Mouse (Mus musculus): ENCODE data around the gene Amd1. TPM values are rescaled to one million over a fixed set of nuclear protein-coding genes. Genes with fewer than 3 reads are reported as not detected.

The Amd1 gene
- polyA plus RNA-seq, 1 experiment from 2014 or later, result 29.1 TPM

DNA sequence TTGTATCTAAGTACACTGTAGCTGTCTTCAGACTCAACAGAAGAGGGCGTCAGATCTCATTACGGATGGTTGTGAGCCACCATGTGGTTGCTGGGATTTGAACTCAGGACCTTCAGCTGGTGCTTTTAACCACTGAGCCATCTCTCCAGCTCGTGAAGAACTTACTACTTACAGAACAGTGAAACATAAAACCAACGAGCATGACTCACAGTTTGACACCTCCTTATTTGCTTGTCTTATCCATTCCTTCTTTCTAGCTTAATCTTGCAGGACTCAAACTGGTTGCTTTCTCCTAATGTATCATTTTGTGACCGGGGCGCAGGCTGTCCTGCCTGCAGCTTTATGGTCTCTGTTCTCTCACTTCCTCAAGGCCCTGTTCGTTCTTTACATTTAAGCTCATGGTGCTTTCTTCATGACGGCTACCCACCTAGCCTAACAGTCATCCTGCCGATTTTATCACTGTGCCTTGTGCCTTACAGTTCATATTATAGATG, 45.5 kb upstream of the Amd1 start:
- ATAC-seq (no peak), DNase-seq (no peak)
- no peak for TF ChIP-seq EP300 (IDR thresholded peaks at IDR 0.05; ENCODE audit: low read depth)
- TF ChIP-seq CTCF (IDR thresholded peaks at IDR 0.05; ENCODE audit: low read depth), result peak; percentile 27
- H3K4me2 ChIP-seq (ENCODE audit: low read depth, low read length), result peak overlapping the region; percentile 87
- peaks cover 7% of the 10 kb centered on the region for H3K4me1 ChIP-seq (ENCODE audit: insufficient read depth)
- H3K4me3 ChIP-seq (ENCODE audit: low read depth, low read length), result peak overlapping the region; percentile 94; the same call in 1 of the 2 replicates
- no peaks in the 10 kb centered on the region for H3K36me3 ChIP-seq (replicated peaks; ENCODE audit: insufficient read depth, low read length)
- 53% methylated on average over 9 of the region's 9 CpGs for WGBS (ENCODE audit: insufficient replicate concordance)
- no peaks in the 10 kb centered on the region for H3K27me3 ChIP-seq (ENCODE audit: insufficient read depth, low read length)
- H3K9me3 ChIP-seq (ENCODE audit: low read length), result no peaks in the 10 kb centered on the region
- H3K27ac ChIP-seq (ENCODE audit: low read depth), result peak overlapping the region; percentile 100
- H3K9ac ChIP-seq (replicated peaks), result peak overlapping the region; percentile 91

DNA sequence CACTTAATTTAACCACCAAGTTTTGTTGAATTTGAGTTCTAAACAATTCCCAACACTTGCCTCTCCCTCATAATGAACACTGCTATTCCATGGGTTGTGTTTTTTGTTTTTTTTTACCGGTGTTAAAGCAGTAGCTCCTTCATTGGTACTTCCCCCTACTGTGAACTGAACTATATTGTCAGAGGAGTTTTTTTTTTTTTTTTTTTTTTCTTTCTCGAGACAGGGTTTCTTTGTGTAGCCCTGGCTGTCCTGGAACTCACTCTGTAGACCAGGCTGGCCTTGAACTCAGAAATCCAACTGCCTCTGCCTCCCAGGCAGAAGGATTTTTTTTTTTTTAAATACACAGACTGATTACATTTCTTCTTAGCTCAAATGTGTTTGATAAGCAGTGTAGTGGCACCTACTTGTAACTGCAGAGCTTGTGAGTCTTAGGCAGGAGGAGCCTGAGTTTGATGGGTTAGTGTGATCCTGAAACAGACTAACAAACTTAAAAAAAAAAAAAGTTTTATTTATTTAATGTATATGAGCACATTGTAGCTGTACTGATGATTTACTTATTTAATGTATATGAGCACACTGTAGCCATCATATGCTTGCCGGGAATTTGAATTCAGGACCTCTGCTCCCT, 44.9 kb upstream of the Amd1 start:
- 59% methylated on average over 3 of the region's 3 CpGs for WGBS (ENCODE audit: insufficient replicate concordance)
- no peaks in the 10 kb centered on the region for H3K9me3 ChIP-seq (ENCODE audit: low read length)
- no peaks in the 10 kb centered on the region for H3K36me3 ChIP-seq (replicated peaks; ENCODE audit: insufficient read depth, low read length)
- H3K4me2 ChIP-seq (ENCODE audit: low read depth, low read length), result no peak overlapping the region
- no peak overlapping the region for H3K9ac ChIP-seq (replicated peaks)
- H3K4me3 ChIP-seq (ENCODE audit: low read depth, low read length), result no peak overlapping the region
- H3K4me1 ChIP-seq (ENCODE audit: insufficient read depth), result peaks cover 7% of the 10 kb centered on the region
- no peak for ATAC-seq
- DNase-seq, result no peak
- H3K27me3 ChIP-seq (ENCODE audit: insufficient read depth, low read length), result no peaks in the 10 kb centered on the region
- no peak overlapping the region for H3K27ac ChIP-seq (ENCODE audit: low read depth)
- TF ChIP-seq CTCF (IDR thresholded peaks at IDR 0.05; ENCODE audit: low read depth) (no peak), EP300 (IDR thresholded peaks at IDR 0.05; ENCODE audit: low read depth) (no peak)

DNA sequence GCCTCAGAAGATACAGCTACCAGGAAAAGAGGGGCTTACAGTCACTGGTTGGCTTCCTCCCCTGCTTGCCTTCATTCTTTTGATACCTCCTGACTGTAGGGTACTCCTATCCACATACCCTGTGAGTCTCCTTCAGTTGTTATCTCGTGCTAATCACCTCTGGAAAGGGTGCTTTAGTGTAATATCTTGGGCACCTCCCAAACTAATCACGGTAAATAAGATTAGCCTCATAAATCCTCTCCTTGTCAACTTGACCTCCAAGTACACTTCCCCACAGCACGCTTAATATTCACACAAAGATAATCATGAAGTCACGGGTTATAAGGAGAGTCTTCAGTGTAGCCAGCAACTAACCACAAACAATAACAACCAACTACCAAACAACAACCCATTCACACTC, 40.0 kb upstream of the Amd1 start:
- no peak for ATAC-seq
- TF ChIP-seq CTCF (IDR thresholded peaks at IDR 0.05; ENCODE audit: low read depth), result no peak
- no peak for TF ChIP-seq EP300 (IDR thresholded peaks at IDR 0.05; ENCODE audit: low read depth)
- H3K4me2 ChIP-seq (ENCODE audit: low read depth, low read length), result no peak overlapping the region
- H3K4me3 ChIP-seq (ENCODE audit: low read depth, low read length), result no peak overlapping the region
- no peaks in the 10 kb centered on the region for H3K27me3 ChIP-seq (ENCODE audit: insufficient read depth, low read length)
- WGBS (ENCODE audit: insufficient replicate concordance), result 53% methylated on average over 4 of the region's 4 CpGs
- no peak overlapping the region for H3K9ac ChIP-seq (replicated peaks)
- no peaks in the 10 kb centered on the region for H3K36me3 ChIP-seq (replicated peaks; ENCODE audit: insufficient read depth, low read length)
- no peaks in the 10 kb centered on the region for H3K4me1 ChIP-seq (ENCODE audit: insufficient read depth)
- no peak overlapping the region for H3K27ac ChIP-seq (ENCODE audit: low read depth)
- 0 out of 2 replicates have a peak, but pooled peaks cover 3% of the 10 kb centered on the region for H3K9me3 ChIP-seq (ENCODE audit: low read length)
- DNase-seq, result no peak

DNA sequence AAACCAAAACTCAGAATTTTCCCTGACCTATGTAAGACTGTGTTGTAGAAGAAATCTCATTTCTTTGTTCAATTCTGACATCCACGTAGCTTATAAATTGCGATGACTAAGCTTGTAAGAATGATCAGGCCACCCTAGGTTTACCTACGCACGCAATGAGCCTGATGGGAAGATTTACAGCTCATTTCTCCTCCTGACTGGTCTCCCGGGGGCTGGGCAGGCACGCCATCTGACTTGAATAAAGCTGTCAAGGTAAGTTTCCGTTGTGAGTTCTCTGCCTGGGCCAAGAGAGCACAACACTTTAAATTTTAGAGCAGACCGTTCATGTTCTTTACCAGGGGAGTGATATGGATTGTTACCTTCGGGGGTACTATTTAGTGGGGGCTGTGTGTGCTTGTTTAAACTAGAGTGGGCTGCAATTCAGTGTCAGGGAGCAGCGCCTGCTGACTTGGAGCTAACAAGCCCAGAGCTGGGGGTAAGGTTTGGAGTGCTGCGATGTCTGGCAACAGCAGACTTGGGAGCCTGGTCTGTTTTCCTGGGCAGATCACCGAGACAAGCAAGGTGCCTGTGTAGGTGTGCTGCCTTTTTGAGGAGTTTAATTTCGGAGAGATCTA, 37.5 kb upstream of the Amd1 start, which contains the start of gene Cdk19:
Gene Cdk19 (plus strand): TSS at position 214 of the 614 bp plus-strand sequence.
- H3K36me3 ChIP-seq (replicated peaks; ENCODE audit: insufficient read depth, low read length), result no peaks in the 10 kb centered on the region
- WGBS (ENCODE audit: insufficient replicate concordance), result 57% methylated on average over 13 of the region's 13 CpGs
- TF ChIP-seq EP300 (IDR thresholded peaks at IDR 0.05; ENCODE audit: low read depth) (no peak), CTCF (IDR thresholded peaks at IDR 0.05; ENCODE audit: low read depth) (no peak)

DNA sequence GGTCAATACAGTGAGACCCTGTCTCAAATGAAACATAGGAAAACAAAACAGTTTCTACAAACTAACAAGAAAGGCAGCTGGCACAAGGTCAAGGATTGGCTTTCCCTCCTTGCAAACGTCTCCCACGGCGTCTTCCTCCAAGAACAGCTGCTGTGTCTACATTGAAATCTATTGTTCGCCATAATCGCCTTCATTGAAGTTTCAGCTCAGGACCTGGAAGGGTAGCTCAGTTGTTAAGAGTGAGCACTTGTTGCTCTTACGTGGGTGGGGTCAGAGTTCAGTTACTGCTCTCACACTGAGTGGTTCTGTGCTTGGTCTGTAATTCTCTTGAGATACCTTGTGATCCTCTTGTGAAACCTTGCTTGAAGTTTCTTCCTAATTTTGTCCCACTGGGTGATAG, 30.9 kb upstream of the Amd1 start:
- DNase-seq, result no peak
- H3K4me2 ChIP-seq (ENCODE audit: low read depth, low read length), result no peak overlapping the region
- no peaks in the 10 kb centered on the region for H3K36me3 ChIP-seq (replicated peaks; ENCODE audit: insufficient read depth, low read length)
- H3K9ac ChIP-seq (replicated peaks), result no peak overlapping the region
- no peaks in the 10 kb centered on the region for H3K27me3 ChIP-seq (ENCODE audit: insufficient read depth, low read length)
- H3K4me3 ChIP-seq (ENCODE audit: low read depth, low read length), result no peak overlapping the region
- ATAC-seq, result no peak
- no peaks in the 10 kb centered on the region for H3K9me3 ChIP-seq (ENCODE audit: low read length)
- no peak overlapping the region for H3K27ac ChIP-seq (ENCODE audit: low read depth)
- 79% methylated on average over 6 of the region's 6 CpGs for WGBS (ENCODE audit: insufficient replicate concordance)
- H3K4me1 ChIP-seq (ENCODE audit: insufficient read depth), result peaks cover 8% of the 10 kb centered on the region
- TF ChIP-seq CTCF (IDR thresholded peaks at IDR 0.05; ENCODE audit: low read depth) (no peak), EP300 (IDR thresholded peaks at IDR 0.05; ENCODE audit: low read depth) (no peak)

More for the DNA sequence above, 37.5 kb upstream of the Amd1 start, which contains the start of gene Cdk19:
- Histone ChIP-seq H3K27ac (ENCODE audit: low read depth) (no peak within 1 kb of the TSS), H3K9ac (replicated peaks) (no peak within 1 kb of the TSS), H3K4me3 (ENCODE audit: low read depth, low read length) (no peak within 1 kb of the TSS), H3K27me3 (ENCODE audit: insufficient read depth, low read length) (no peaks in the 10 kb centered on the region), H3K4me1 (ENCODE audit: insufficient read depth) (no peaks in the 10 kb centered on the region), H3K4me2 (ENCODE audit: low read depth, low read length) (no peak within 1 kb of the TSS), H3K9me3 (ENCODE audit: low read length) (0 out of 2 replicates have a peak, but pooled peaks cover 3% of the 10 kb centered on the region)
- DNase-seq, result no peak
- no peak for ATAC-seq

DNA sequence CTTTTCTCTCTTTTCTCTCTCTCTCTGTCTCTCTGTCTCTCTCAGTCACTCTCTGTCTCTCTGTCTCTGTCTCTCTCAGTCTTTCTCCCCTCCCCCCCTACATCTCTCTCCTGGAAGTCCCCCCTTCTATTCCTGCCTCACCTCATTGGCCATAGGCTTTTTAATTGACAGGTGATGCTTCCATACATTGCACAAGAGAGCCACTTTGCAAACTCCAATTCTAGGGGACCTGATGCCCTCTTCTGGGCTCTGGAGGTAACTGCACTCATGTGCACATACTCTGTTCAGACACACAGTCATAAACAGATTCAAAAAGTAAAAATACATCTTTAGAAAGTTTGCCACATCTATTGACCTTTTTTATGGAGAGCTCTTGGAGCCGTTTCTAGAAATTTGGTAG, 28.3 kb upstream of the Amd1 start:
- no peak overlapping the region for H3K9ac ChIP-seq (replicated peaks)
- H3K36me3 ChIP-seq (replicated peaks; ENCODE audit: insufficient read depth, low read length), result no peaks in the 10 kb centered on the region
- no peak overlapping the region for H3K27ac ChIP-seq (ENCODE audit: low read depth)
- TF ChIP-seq CTCF (IDR thresholded peaks at IDR 0.05; ENCODE audit: low read depth), result peak; percentile 43
- no peak for TF ChIP-seq EP300 (IDR thresholded peaks at IDR 0.05; ENCODE audit: low read depth)
- no peak for DNase-seq
- H3K4me1 ChIP-seq (ENCODE audit: insufficient read depth), result peaks cover 18% of the 10 kb centered on the region
- WGBS (ENCODE audit: insufficient replicate concordance), result 77% methylated on average over 1 of the region's 1 CpGs
- no peak for ATAC-seq
- H3K4me3 ChIP-seq (ENCODE audit: low read depth, low read length), result no peak overlapping the region
- no peaks in the 10 kb centered on the region for H3K9me3 ChIP-seq (ENCODE audit: low read length)
- H3K4me2 ChIP-seq (ENCODE audit: low read depth, low read length), result no peak overlapping the region
- H3K27me3 ChIP-seq (ENCODE audit: insufficient read depth, low read length), result no peaks in the 10 kb centered on the region

Measured in liver, postnatal 0 days (tissue).